Mouse (Mus musculus): Measurements from ENCODE around the gene Olfr49.

Olfr49 gene

DNA sequence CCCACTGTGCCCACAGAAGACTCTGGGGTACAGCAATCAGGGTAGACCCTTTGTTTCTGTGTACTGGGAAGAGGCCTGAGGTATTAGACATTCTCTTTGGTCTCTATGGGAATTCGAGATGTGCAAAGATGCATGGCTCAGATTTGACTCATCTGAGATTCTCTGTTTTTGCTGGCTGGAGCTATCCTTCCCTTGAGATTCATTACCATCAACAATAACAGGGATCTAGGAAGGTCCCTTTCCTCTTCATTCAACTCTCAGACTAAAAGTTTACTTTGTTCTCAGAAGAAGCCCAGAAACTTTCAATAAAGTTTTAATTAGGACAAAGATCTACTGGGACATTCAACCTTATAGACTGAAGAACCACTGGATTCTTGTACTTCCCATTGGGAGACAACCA lies at the start of gene Olfr49:
TSS of gene Olfr49 (minus strand) at position 101 of the 400 bp plus-strand sequence.
- no peak for DNase-seq (ENCODE audit: low spot score)

DNA sequence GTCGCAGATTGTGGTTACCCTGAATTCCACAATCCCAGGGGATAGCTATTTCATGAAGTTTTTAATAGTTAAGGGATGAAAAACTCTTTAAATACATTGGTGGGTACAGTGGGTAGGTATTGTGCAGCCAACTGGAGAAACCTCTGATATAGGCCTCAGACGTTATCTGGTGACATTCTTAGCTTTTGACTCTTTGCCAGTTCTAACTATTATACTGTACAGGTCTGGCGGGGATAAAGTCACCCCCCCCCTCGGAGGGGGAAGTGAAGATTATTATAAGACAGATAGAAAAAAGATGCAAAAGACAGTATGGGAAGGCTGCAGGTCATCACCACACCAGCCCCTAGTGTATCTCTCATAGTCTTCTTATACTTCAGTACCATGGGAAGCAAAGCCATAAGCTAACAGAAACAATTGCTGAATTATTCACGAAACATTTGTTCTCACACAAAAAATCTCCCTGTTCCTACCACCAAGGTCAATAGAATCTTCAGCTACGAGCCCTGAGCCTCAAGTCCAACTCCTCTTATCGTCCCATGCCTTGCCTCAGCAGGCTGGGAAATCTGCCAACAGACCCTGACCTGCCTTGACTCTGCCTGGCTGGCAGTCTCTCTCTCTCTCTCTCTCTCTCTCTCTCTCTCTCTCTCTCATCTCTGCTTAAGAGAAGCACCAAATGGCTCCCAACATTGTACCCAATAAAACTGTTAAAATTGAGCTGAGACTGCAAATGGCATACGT lies 48.9 kb upstream of the Olfr49 start:
- no peak for DNase-seq (ENCODE audit: low spot score)

DNA sequence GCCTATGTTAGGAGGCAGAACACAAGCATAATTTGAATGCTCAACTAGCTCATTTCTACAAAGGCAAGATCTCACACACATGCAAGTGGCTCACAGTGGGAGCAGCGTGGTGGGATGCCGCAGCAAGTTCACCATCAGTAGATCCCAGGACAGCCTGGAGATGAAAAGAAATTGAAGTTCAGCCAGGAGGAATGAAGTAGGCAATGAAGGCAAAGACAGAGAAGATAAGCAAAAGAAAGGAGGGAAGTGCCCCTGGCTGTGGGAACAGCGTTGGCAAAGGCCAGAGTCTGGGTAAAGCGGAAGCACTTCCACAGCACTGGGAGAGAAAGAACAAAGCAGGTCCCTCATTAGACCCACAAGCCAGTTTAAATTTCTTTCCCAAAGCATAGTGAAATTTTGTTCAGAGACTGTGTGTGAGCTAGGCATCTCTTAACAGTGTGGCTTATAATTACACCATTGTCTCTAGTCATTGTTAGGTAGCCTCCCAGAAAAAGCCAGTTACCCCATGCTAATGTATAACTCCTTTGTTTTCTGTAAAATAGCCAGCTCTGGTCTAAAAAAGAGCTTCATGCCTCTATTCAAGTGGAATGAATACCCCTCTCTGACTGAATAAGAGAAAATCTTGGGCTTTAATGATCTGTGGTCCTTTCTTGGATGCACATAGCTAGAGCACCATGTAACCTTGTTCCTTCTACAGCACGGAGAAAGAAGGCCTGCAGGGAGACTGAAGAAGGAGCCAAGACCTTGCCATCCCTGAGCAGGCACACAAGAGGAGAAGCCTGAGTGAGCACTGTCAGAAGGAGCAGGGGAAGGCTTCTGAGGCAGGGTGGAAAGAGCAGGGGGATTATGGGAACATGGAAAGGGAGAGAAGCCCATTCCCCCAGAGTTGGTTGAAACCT lies 47.7 kb upstream of the Olfr49 start:
- no peak for DNase-seq (ENCODE audit: low spot score)

DNA sequence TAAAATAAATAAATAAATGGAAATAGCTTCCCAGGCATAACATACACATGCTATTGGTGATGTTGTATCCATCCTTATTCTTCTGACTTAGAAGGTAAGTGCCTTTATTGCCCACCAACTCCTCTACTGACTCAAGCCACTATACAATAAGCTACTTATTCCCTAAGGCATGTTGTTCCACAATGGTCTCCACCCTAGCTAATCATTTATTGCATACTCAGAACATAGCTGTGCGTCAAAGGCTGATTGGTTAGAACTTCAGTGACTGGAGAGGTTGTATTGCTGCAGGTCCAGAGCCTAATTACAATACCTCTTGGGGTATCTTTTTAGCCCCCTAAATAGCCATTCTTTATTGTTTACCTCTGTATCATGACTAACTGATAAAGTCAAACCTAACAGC lies 46.4 kb upstream of the Olfr49 start:
- no peak for DNase-seq (ENCODE audit: low spot score)

DNA sequence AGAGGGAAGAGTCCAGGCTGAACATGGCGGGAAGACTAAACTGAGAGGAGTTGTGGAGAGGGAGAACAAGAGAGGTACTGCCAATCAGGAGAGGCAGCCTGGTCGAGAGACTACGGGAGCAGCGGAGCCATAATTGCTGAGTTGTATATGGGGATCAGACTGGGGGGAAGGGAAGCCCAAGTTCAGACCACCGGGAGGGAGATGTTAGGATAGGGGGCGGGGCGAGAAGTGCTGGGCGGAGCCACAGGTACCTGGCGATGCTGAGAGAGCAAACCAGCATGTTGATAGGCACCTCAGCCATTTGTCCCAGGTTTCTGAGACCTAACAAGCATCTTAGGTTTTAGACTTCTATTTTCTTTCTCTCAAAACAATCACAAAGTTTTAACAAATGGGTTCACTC lies 44.5 kb upstream of the Olfr49 start:
- no peak for DNase-seq (ENCODE audit: low spot score)

DNA sequence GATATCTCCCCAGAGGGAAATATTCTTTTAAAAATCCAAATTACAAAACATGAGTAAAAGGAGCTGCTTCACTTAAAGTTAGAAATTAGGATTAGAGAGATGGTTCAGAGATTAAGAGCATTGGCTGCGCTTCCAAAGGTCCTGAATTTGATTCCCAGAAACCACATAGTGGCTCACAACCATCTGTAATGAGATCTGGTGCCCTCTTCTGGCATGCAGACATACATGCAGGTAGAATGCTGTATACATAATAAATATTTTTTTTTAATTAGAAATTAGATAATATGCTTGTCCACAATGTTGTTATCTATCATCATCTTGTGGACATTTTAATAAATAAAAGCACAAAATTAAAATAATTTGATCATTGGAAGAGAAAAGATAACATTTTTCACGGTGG lies 43.8 kb upstream of the Olfr49 start:
- DNase-seq (ENCODE audit: low spot score), result no peak

DNA sequence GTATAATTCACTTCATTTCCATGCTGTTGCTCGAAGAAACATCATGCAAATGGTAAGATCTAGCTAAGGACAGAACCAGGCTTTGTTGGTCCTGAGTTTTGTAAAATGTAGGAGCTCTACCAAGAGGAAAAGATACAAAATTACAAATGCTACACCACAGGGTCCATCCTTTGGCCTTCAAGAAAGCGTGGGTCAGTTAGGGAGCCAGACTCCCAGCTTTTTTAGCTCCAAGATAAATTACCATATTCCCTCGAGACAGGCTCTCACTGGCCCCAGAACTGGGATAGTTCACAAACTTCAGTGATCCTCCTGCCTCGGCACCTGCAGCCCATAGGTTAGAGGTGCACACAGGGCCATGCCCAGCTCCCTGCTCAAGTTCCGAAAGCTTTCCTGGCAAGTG lies 39.7 kb upstream of the Olfr49 start:
- no peak for DNase-seq (ENCODE audit: low spot score)

DNA sequence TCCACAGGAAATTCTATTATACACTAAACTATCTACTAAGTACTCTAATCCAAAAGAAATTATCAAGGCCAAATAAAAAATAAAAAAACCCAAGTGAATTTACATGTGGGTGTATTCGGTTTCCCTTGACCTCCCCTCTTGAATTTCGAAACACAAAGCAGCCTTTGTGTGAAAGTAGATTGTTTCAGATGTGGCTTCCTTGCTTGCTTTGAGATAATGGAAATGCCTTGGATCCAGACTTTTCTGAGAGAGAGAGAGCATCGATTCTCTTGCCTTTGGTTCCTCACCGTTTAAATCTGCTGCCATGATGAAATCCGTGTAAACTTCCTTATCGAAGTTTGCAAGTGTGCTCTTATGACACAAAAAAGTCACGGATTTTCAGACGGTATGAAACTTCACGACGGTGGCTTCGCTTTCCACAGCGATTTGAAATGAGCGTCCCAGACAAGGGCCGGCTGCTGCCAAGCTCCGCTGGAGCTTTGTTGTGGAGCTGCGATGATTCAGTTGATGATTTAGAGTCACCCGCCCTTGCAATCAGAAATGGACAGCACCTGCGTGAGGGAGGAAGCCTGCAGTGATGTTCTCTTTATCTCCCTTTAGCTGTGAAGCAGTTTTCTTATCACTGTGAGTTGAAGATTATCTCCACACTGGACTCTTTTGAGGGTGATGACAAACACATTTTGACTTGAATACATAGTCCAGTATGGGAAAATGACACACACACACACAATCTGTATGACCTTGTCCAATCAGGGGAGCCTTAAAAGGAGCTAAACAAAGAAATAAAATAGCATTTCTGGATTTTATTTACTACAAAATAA lies 37.0 kb upstream of the Olfr49 start:
- no peak for DNase-seq (ENCODE audit: low spot score)

DNA sequence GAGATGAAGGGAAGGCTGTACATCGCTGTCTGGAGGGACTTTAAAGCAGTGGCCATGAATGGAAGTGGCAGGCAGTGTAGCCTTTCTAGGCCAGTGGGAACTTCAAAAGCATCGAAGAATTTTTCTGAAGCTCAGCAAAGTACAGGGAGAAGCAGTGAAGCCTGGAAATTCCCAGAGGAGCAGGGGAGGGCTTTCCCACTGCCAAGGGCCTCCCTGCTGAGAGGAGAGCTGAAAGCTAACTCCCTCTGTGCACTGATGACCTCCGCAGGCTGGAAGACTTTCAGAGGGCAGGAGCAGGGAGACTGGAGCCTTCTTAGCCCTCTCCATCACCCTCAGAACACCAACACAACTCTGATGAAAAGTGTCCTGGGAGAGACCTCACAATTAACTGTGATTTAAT lies 27.0 kb upstream of the Olfr49 start:
- DNase-seq (ENCODE audit: low spot score), result no peak

DNA sequence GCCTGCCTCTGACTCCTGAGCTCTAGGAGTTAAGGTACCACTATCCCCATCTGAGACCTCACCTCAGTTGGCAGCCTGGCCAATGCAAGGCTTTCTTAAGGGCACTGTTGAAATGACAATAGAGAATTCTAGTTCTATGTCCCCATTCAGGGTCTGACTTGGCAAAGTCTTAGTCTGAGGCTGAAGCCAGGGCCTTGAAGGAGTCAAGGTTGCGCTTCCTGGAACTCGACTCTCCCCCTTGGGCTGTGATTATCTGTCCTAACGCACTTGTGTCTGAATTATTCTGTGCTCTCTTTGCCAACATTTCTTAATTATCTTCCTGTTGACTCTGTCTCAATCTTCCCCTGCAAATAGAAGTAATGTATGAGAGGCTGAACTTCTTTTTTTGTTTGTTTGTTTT lies 15.9 kb upstream of the Olfr49 start:
- no peak for DNase-seq (ENCODE audit: low spot score)

DNA sequence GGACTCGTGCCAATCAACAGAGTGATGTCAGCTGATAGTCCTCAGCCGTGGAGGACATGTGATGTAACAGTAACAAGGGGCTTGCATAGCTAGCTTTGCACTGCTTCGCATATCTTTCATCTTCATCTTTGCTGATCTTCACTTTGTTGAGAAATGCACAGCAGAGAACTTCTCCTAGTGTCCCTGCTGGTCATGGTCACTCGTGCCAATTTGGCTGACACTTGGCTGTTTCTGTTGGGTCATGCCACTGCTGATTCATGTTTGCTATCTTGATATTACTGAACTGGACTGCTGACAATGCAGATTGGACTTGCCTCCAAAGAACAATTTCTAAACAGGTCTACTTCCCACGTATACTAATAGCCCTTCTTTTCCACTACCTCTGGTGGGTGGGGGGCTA lies 15.4 kb upstream of the Olfr49 start:
- DNase-seq (ENCODE audit: low spot score), result no peak

DNA sequence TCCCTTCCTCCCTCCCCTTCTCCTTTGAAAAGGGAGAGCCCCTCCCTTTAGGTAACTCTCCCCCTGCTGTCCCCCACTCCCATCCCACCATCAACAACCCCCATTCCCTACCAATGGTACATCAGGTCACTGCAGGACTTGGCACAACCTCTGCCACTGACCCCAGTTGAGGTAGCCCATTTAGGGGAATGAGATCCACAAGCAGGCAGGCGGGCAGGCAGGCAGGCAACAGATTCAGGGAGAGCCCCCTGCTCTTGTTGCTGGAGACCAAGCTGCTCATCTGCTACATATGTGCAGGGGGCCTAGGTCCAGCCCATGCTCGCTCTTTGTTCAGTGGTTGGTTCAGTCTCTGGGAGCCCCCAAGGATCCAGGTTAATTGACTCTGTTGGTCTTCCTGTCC lies 8.3 kb downstream of the Olfr49 start:
- DNase-seq (ENCODE audit: low spot score), result no peak

DNA sequence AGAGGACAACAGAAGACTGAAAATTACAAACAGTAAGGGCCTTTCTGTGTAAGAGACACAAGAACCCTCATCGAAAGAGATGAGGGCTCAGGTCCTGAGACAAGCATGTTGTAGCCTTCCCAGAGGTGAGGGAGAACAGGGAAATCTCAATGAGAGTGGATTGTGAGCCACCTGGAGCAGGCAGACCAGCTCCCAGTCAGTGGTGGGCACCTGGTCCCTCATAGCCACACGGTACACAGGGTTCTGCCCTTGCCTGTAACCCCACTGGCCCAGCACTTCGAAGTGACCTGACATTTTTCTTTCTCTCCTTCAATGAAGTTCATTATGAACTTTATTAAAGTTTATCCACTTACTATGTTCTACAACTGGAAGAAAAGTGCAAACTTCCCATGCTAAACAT lies 12.0 kb downstream of the Olfr49 start:
- no peak for DNase-seq (ENCODE audit: low spot score)

DNA sequence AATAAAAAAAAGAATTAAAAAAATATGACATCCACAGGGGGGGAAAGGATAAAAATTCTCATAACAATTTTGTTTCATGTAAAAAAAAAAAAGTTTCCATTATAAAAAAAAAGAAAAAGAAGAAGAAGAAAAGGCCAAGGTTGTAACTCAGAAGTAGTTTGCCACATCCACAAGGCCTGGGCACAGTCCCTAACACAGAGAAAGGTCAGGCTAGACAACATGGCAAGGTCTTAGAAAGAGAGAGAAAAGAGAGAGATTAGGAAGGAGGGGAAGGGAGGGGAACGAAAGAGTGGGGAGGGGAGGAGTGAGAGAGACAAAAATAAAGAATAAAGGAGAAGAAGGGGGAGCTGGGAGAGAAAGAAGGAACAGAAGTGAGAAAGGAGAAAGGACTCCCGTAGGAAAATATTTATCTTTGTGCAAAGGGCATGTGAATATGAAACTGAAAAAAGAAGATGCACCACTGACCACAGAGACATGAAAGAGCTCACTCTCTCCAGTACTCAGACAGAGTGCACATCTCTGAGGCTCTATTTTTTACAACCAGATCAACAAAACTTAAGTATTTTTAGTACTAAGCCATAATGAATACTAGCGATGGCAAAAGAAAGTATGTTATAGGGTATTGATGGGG lies 12.6 kb downstream of the Olfr49 start:
- DNase-seq (ENCODE audit: low spot score), result no peak

DNA sequence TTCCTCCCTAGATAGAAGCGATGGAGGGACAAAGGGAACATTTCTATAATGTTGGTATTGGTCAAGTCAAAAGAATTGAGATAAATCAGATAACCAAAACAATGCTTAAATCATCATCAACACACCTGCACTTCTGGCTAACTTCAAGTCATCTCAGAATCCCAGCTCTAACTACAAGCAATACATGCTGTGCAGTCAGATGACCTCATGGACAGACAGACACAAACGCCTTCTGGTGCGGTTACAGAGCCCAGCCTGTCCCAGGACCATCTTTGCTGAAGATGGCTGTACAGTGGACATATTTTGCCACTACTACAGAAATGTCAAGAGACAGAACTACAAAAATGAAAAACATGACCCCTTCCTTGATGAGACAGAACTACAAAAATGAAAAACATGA lies 14.3 kb downstream of the Olfr49 start:
- DNase-seq (ENCODE audit: low spot score), result no peak

DNA sequence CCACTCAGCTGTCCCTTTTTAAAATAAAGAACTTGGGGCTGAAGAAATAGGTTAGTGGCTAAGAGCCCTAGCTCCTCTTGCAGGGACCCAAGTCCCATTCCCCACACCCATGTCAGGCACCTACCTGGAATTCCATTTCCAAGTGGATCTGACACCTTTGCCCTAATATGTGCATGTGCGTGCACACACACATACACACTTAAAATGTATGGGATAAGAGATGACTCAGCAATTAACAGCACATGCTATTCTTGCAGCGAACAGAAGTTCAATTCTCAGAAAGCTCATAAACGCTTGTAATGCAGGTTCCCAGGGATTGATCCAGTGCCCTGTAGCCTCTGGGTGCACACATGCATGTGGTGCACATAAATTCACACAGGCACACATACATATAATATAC lies 15.2 kb downstream of the Olfr49 start:
- DNase-seq (ENCODE audit: low spot score), result no peak

DNA sequence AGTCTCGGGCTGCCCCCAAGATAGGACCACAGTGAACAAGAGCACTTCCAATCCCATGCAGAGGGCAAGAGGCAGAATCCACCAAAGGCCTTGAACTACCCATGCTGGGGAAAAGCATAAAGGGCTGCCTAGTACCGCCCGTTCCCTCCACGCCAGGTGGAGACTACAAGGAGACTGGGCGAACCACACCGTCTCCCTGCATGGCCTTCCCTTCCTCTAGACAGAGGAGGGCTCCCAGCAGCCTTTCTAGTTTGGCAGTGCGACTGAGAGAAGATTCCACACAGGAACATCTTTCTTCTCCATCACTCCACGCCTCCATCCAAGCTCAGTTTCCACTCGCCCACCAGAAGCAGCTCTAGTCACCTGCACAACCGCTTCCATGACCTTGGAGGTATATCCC lies 16.8 kb downstream of the Olfr49 start:
- DNase-seq (ENCODE audit: low spot score), result no peak

DNA sequence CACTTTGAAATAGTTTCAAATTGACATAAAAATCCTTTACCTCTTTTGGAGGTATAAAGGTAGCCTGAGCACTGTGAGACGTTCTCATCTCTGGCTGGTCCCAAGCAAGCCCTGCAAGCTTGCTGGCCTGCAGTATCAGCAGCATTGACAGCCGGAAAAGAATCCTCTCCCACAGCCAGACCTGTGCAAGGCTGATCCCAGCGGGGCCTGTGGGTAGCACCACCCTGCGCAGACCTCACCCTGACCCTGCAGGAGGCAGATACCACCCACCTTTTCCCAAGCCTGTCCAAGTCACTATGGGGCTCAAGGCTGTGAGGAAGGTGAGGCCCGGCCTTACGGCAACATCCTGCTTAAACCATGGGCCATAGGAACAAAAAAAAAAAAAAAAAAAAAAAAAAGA lies 18.8 kb downstream of the Olfr49 start:
- no peak for DNase-seq (ENCODE audit: low spot score)

DNA sequence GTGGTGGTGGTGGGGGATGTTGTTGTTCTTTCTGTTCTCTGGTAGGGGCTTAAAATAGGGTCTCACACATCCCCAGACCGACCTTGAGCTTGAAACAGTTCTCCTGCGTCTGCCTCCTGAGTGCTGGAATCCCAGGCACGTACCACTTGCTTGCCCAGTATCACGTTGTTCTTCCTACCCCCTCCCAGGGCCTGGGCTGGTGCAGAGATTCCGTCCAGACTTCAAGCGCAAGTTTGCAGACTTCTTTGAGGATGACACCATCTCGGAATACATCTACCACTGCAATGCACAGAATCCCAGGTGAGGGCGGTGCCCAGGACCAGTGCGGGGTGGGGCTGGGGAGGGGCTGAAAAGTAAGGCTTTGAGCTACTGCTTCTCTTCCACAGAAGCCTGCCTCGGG lies 19.6 kb downstream of the Olfr49 start:
- no peak for DNase-seq (ENCODE audit: low spot score)

DNA sequence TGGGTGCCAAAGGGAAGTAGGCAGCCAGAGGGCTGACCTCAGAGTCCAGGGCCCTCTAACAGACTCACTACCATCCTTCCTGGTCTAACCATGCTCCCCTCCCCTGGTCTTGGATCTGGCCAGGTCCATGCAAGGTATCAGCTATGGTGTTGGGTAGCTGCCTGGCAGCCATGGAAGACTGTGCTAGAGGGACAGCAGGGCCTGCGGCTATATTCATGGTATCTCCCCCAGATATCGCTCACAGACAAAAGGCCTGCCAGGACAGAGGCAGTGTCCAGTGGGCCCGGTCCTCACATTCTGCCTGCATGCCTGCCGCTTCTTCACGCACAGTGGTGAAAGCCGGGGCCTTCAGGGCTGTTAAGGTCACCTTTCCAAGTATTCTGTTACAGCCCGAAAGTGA lies 20.5 kb downstream of the Olfr49 start:
- no peak for DNase-seq (ENCODE audit: low spot score)

DNA sequence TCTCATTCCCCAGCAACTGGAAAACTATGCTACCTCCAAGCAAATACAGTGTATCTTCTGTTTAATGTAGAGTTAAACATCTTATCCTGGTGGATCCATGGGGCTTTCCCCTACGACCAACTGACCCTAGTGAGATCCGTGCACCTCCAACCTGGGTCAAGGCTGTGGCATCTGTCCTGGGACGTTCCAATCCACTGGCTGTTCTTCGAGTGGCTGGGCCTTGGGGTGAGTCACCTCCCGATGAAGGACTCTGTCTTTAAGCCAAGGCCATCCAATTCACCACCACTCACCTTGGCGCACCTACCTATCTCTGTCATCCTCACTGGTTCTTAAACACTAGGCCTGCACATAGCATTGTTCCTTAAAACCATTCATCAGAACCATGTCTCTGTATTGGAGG lies 21.6 kb downstream of the Olfr49 start:
- no peak for DNase-seq (ENCODE audit: low spot score)

DNA sequence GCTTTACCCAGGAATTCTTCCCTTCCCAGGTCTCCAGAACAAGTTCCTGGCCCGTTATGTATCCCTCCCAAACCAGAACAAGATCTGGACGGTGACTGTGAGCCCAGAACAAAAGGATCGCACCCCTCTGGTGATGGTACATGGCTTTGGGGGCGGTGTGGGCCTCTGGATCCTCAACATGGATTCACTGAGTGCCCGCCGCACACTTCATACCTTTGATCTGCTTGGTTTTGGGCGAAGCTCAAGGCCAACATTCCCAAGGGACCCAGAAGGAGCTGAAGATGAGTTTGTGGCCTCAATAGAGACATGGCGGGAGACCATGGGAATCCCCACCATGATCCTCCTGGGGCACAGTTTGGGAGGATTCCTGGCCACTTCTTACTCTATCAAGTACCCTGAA lies 22.1 kb downstream of the Olfr49 start:
- no peak for DNase-seq (ENCODE audit: low spot score)

Data from c-Kit-positive CD71-positive TER-119-positive erythroid progenitor cells, embryonic 14.5 days (primary cell).